Mouse (Mus musculus) forebrain, embryonic 14.5 days (tissue): ENCODE results near the gene Zfc3h1. TPM values are rescaled to one million over a fixed set of nuclear protein-coding genes. Genes with fewer than 3 reads are reported as not detected.

ENCODE experiments used
- ATAC-seq: fragments of 200-750 bp; cut with Nextera tagmentation; 2 replicates; pipeline ENCODE4 v1.8.0; 2017; ENCODE audit warnings: mild to moderate bottlenecking, moderate library complexity
- DNase-seq: peaks from one replicate; pipeline ENCODE4 v3.0.0-alpha.2; 2015; ENCODE audit warnings: low spot score
- H3K27ac ChIP-seq: fragments of 300-500 bp; sonication (generic); 2 replicates; pipeline ENCODE4 v1.5.1; 2014; ENCODE audit warnings: low read depth, mild to moderate bottlenecking, control low read depth, low read length, moderate library complexity
- H3K27me3 ChIP-seq: fragments of 300-500 bp; sonication (generic); replicated peaks from 2 replicates; pipeline ENCODE4 v1.6.1; 2014; ENCODE audit warnings: low read length, control low read depth, mixed read lengths; ENCODE audit not compliant: control insufficient read depth, insufficient read depth
- H3K36me3 ChIP-seq: fragments of 300-500 bp; sonication (generic); 2 replicates; pipeline ENCODE4 v1.6.1; 2014; ENCODE audit warnings: low read length, control low read depth; ENCODE audit not compliant: control insufficient read depth, insufficient read depth
- H3K4me1 ChIP-seq: fragments of 300-500 bp; sonication (generic); 2 replicates; pipeline ENCODE4 v1.6.1; 2014; ENCODE audit warnings: antibody characterized with exemption, low read length, control low read depth; ENCODE audit not compliant: control insufficient read depth, insufficient read depth
- H3K4me2 ChIP-seq: fragments of 300-500 bp; sonication (generic); 2 replicates; pipeline ENCODE4 v1.6.1; 2014; ENCODE audit warnings: mild to moderate bottlenecking, control low read depth, low read length
- H3K4me3 ChIP-seq: fragments of 300-500 bp; sonication (generic); 2 replicates; pipeline ENCODE4 v1.5.1; 2014; ENCODE audit warnings: low read depth, low read length, control low read depth
- H3K9ac ChIP-seq: fragments of 300-500 bp; sonication (generic); 2 replicates; pipeline ENCODE4 v1.6.1; 2014; ENCODE audit warnings: mild to moderate bottlenecking, low read length, control low read depth, moderate library complexity
- H3K9me3 ChIP-seq: fragments of 300-500 bp; sonication (generic); replicated peaks from 2 replicates; pipeline ENCODE4 v1.6.1; 2016; ENCODE audit warnings: low read length, control low read depth, mixed read lengths; ENCODE audit not compliant: control insufficient read depth
- WGBS: fragments of 180-500 bp; shearing (Covaris S2); extraction: QIAGEN DNeasy Blood & Tissue Kit; methylation state at CpG from one replicate; pipeline ENCODE4 v1.1.7; 2014; 5-methylcytosine and 5-hydroxymethylcytosine counted together
- polyA plus RNA-seq: library from polyadenylated mRNA; unstranded; fragments of >200 nt; fragmentation: Nextera tagmentation; extraction: Ambion mirVana; gene quantifications from 2 replicates; pipeline ENCODE4 v1.2.1, GENCODE M21; 2014

Gene Zfc3h1
- polyA plus RNA-seq, 1 experiment from 2014 or later: 16.8 TPM

DNA sequence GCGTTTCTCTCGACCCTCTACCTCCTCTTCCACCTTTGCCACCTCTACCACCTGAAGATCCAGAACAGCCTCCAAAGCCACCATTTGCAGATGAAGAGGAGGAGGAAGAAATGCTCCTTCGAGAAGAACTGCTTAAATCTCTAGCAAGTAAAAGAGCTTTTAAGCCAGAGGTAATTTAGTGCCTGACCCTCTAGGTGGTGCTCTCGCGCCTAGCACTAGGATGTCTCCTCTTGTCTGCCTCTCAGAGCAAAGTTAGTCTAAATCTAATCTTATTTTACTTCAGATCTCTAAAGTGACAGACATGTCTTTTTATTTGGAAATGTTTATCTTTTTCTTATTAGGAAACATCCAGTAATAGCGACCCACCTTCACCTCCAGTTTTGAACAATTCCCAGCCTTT, 21.6 kb downstream of the Zfc3h1 start:
- 67% methylated on average over 6 of the region's 6 CpGs for WGBS
- H3K9ac ChIP-seq: no peak overlapping the region
- DNase-seq: peak; percentile 85
- peak; percentile 34; the same call in 1 of the 2 replicates for ATAC-seq
- no peaks in the 10 kb centered on the region for H3K9me3 ChIP-seq
- no peaks in the 10 kb centered on the region for H3K4me1 ChIP-seq
- no peaks in the 10 kb centered on the region for H3K27me3 ChIP-seq
- peaks cover 73% of the 10 kb centered on the region for H3K36me3 ChIP-seq
- no peak overlapping the region for H3K27ac ChIP-seq
- H3K4me2 ChIP-seq: no peak overlapping the region
- H3K4me3 ChIP-seq: no peak overlapping the region

DNA sequence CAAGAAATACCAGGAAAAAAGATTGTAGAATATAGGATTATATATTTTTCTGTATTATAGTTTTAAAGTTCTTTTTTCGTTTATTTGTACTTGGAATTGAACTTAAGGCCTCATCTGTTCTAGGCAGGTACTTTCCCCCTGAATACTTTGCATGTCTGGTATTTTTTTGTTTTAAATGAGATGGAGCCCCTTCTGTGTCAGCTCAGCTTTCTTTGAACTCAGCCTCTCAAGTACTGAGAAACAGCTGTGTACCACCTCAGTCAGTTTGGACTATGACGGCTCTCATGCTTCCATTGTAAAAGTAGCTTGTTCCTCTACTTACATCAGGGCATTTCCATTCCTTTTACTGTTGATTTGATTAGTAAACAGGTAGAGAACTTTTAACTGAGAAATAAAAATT, 28.7 kb downstream of the Zfc3h1 start:
- peaks cover 76% of the 10 kb centered on the region for H3K36me3 ChIP-seq
- WGBS: 87% methylated on average over 2 of the region's 2 CpGs
- ATAC-seq: no peak
- no peaks in the 10 kb centered on the region for H3K27me3 ChIP-seq
- H3K4me2 ChIP-seq: no peak overlapping the region
- no peaks in the 10 kb centered on the region for H3K9me3 ChIP-seq
- H3K9ac ChIP-seq: no peak overlapping the region
- H3K4me3 ChIP-seq: no peak overlapping the region
- H3K4me1 ChIP-seq: no peaks in the 10 kb centered on the region
- DNase-seq: no peak
- no peak overlapping the region for H3K27ac ChIP-seq

DNA sequence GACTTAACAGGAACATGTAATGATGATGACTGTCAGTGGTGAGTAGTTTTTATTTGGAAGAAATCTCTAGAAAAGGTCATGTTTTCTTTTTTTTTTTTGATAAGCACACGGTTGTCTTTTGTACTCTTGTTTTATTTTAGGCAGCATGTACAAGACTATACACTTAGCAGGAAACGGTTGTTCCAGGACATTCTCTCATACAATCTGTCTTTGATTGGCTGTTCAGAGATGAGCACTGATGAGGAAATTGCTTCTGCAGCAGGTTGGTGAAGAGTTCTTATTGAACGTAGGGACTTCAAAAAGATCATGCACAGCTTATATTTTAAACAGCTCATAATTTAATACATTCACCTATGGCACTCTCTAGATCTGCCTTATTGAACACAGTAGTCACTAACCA, 29.3 kb downstream of the Zfc3h1 start:
- Histone ChIP-seq H3K36me3 (peaks cover 76% of the 10 kb centered on the region), H3K4me2 (no peak overlapping the region), H3K9me3 (no peaks in the 10 kb centered on the region), H3K9ac (no peak overlapping the region), H3K4me3 (no peak overlapping the region), H3K27ac (no peak overlapping the region), H3K4me1 (no peaks in the 10 kb centered on the region), H3K27me3 (no peaks in the 10 kb centered on the region)
- ATAC-seq (no peak), DNase-seq (no peak)
- WGBS: 89% methylated on average over 3 of the region's 3 CpGs

DNA sequence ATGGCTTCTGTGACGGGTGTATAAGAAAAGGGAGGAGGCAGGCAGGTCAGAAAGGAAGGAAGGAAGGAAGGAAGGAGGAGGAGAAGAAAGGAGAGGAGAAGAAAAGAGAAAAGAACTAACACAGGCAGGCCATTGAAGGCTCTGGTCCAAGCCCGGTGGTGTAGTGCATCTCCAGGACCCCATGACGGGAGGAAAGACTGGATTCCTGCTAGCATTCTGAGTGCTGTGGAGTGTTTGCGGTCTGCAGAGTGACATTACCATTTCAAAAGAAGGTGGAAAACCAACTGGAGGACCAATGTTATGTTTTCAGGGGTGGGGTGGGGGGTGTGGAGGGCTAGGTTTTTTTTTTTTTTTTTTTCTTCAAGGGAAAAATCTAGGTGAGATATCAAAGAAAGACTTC, 37.2 kb downstream of the Zfc3h1 start:
- H3K4me3 ChIP-seq: no peak overlapping the region
- H3K27ac ChIP-seq: no peak overlapping the region
- ATAC-seq (no peak), DNase-seq (no peak)
- no peaks in the 10 kb centered on the region for H3K9me3 ChIP-seq
- H3K36me3 ChIP-seq: peaks cover 65% of the 10 kb centered on the region
- no peaks in the 10 kb centered on the region for H3K27me3 ChIP-seq
- no peaks in the 10 kb centered on the region for H3K4me1 ChIP-seq
- no peak overlapping the region for H3K4me2 ChIP-seq
- no peak overlapping the region for H3K9ac ChIP-seq
- 90% methylated on average over 4 of the region's 4 CpGs for WGBS

DNA sequence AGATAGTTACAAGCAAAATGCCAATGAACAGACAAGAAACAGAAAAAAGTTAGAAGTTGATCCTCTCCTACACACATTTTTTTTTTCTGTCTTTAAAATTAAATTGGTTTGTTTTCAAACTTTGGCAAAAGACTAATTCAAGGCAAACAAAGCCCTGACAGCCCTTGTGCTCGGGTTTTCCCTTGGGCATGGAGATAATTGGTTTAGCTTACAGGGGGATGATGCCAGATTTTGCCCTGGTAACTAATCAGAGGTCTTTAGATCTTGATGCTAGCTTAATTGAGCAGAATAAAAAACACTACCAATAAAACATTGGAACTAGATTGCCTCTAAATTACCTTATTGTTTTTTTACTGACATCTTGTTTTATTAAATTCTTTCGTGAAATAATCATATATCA, 40.6 kb downstream of the Zfc3h1 start:
- Histone ChIP-seq H3K27me3 (no peaks in the 10 kb centered on the region), H3K4me1 (no peaks in the 10 kb centered on the region), H3K27ac (no peak overlapping the region), H3K4me3 (no peak overlapping the region), H3K36me3 (peaks cover 68% of the 10 kb centered on the region), H3K9ac (no peak overlapping the region), H3K9me3 (no peaks in the 10 kb centered on the region), H3K4me2 (no peak overlapping the region)
- WGBS: 39% methylated on average over 2 of the region's 2 CpGs
- ATAC-seq: no peak
- peak; percentile 38 for DNase-seq

DNA sequence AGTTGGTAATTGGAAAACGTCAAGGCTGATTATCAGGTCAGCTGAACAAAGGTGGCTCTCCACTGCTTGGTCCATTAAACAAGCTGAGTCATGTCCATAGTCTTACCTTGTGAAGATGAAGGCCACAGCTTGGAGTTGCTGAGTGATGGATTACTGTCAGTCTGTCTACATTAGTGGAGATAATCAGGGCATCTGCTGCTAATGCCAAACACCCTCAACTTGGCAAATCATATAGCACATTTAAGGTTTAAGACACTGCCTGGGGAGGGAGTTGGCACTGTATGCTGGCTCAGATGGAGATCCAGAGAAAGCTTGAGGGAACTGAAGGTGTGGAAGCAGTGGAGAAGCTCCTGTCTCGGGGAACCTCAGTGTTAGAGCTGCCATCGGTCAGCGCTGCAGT, 52.5 kb downstream of the Zfc3h1 start:
- WGBS: 87% methylated on average over 4 of the region's 4 CpGs
- no peak for DNase-seq
- no peak overlapping the region for H3K4me3 ChIP-seq
- H3K27ac ChIP-seq: no peak overlapping the region
- H3K27me3 ChIP-seq: no peaks in the 10 kb centered on the region
- ATAC-seq: no peak
- H3K4me2 ChIP-seq: no peak overlapping the region
- no peak overlapping the region for H3K9ac ChIP-seq
- H3K4me1 ChIP-seq: no peaks in the 10 kb centered on the region
- peaks cover 15% of the 10 kb centered on the region for H3K36me3 ChIP-seq
- H3K9me3 ChIP-seq: no peaks in the 10 kb centered on the region

DNA sequence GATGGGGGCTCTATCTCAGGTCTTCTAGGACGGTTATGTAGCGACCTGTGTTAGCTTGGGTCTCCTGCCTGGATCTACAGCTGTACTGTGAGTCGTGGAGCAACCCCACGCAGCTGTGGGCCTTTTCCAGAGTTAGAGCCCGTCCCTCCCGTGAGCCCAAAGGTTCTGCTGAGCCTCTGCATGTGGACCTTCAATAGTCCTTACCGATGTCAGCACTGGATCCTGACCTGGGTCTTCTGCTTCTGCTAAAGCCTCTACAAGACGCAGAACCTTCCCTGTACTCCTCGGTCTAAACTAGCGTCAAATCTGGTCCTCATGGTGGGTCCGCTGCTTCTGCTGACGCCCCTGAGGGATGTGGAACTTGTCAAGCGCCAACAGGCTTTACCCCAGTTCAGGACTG, 63.9 kb downstream of the Zfc3h1 start:
- no peak overlapping the region for H3K9ac ChIP-seq
- no peak overlapping the region for H3K4me2 ChIP-seq
- no peak for ATAC-seq
- no peaks in the 10 kb centered on the region for H3K27me3 ChIP-seq
- H3K4me3 ChIP-seq: no peak overlapping the region
- no peak for DNase-seq
- H3K36me3 ChIP-seq: no peaks in the 10 kb centered on the region
- H3K4me1 ChIP-seq: no peaks in the 10 kb centered on the region
- H3K27ac ChIP-seq: no peak overlapping the region
- peaks cover 3% of the 10 kb centered on the region; the same call in 1 of the 2 replicates for H3K9me3 ChIP-seq
- WGBS: 94% methylated on average over 13 of the region's 13 CpGs

DNA sequence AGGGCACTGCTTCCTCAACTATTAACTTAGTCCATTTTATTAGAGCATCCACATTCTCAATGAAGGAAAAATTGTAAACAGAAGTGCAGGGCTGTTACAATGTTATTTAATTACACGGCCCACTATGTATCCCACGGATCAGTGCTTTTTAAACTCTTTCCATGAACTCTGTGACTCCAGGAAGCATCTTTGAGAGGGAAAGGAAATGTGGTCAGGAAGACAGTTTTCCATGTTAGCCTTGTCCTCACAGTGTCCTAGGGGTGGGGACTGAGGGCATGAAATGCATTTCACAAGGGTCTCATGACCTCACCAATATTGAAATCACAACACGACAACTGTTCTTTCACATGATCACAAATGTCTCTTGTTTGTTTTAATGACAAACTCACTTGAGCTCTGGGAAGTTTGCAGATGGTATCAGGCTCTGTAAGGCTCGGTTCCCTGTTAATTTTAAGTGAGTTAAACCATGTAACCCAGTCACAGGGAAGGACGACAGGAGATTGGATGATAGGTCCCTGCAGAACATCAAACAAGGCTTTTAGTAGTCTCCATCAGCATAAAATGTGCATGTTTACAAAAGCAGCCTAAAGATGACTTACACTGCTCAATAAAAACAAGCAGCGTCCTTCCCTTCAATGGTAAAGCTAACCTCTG, 72.7 kb downstream of the Zfc3h1 start:
- H3K27me3 ChIP-seq: peaks cover 15% of the 10 kb centered on the region; the same call in 1 of the 2 replicates
- H3K36me3 ChIP-seq: no peaks in the 10 kb centered on the region
- no peak overlapping the region for H3K4me2 ChIP-seq
- no peak overlapping the region for H3K27ac ChIP-seq
- WGBS: 79% methylated on average over 6 of the region's 6 CpGs
- H3K9me3 ChIP-seq: no peaks in the 10 kb centered on the region
- no peak overlapping the region for H3K4me3 ChIP-seq
- no peak overlapping the region for H3K9ac ChIP-seq
- H3K4me1 ChIP-seq: no peaks in the 10 kb centered on the region
- DNase-seq (no peak), ATAC-seq (no peak)

DNA sequence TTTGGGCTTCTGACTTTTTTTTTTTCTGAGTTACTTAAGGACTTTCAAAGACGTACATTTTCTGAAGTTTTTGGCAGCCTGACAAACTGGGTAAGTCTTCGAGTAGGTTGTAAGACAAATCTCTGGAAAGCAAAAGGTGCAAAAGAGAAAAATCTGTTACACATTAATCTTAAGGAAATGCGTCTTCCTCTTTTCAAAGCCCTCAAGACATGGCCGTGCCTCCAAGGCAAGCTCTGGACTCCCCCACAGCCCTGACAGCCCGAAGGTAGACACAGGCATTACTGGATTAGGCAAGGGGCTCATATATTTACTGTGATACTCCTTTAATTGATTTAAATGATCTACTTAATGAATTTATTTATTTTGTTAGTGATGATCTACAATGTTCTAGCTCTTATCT, 77.9 kb downstream of the Zfc3h1 start:
- Histone ChIP-seq H3K4me3 (no peak overlapping the region), H3K9me3 (no peaks in the 10 kb centered on the region), H3K27me3 (peaks cover 57% of the 10 kb centered on the region), H3K9ac (no peak overlapping the region), H3K27ac (no peak overlapping the region), H3K4me1 (no peaks in the 10 kb centered on the region), H3K36me3 (no peaks in the 10 kb centered on the region), H3K4me2 (no peak overlapping the region)
- no peak for DNase-seq
- no peak for ATAC-seq
- WGBS: 78% methylated on average over 5 of the region's 5 CpGs
